Mouse (Mus musculus) erythroblast, adult 5-6 weeks (primary cell): ENCODE data around the gene Wdr91. TPM values are rescaled to one million over a fixed set of nuclear protein-coding genes. Genes with fewer than 3 reads are reported as not detected.

Experiments used
- ATAC-seq: replicated peaks from 2 replicates; pipeline ENCODE4 v1.8.0; 2016; ENCODE audit warnings: moderate number of reproducible peaks, mild to moderate bottlenecking, moderate TSS enrichment, inconsistent platforms; ENCODE audit not compliant: poor library complexity, low FRiP score, severe bottlenecking
- total RNA-seq, 2 experiments: library from RNA; stranded (forward) in 1 of 2; stranded (reverse) in 1 of 2; fragments of 150-400 nt in 1 of 2; fragments of 200-764, 138-1000 nt in 1 of 2; gene quantifications; 2 replicates each; pipeline versions ENCODE4 v1.2.3 to v1.2.4; 2015 to 2017; ENCODE audit warnings: low replicate concordance in 2 of 2

Wdr91 gene
- total RNA-seq, 2 experiments from 2014 or later = 35.7 to 53.2 TPM

DNA sequence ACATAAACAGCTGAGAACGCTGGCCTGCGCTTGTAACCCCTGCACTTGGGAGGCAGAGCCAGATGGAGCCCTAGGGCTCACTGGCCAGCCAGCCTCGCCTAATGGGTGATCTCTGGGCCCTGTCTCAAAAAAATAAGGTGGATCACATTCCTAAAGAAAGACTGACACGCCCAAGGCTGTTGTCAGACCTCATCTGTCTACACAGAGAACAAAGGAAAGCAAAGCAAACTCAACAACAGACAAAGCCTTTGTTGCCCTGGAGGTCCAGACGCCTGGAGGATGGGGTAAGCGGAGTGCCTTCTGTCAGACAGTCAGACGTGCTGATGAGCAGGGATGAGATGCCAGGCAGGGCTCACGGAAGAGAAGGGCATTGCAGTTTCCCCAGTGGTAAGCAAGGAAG is 43.9 kb downstream of the Wdr91 start:
- ATAC-seq = no peak

DNA sequence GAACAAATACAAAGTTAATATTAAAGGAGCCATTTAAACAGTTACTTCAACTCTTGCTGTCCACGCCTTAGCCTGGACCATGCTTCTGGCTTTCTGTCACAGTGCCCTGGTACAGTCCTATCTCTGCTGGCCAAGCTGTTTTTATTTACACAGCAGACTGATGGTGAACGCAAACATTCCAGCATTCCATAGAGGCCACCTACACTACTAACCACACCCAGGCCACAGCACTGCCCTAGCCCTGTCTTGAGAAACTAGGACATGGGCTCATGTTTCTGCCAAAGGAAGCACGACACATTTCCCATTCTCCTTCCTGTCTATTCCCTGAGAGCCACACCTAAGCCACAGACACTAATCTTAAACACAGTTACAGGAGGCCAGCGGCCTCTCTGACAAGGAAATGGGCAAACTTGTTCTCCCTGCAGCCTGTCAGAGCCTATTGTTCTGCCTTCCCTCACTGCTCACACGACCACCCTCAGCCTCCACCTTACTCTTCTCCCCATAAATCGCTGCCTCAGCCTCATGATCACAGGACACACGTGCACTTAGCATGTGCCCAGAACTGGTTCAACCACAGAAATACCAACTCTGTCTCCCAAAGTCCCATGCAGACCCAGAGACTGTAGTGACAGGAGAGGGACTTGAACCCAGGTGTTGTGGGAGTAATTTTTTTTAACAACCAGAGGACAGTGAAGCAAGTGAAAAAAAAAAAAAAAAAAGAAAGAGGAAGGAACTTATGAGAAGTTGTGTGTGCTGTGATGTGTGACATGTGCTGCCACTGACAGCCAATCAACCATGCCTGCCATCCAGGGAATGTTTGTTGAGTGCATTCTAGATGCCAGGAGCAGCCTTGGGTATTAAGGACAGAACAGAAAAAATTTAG is 44.7 kb downstream of the Wdr91 start:
- ATAC-seq = no peak

DNA sequence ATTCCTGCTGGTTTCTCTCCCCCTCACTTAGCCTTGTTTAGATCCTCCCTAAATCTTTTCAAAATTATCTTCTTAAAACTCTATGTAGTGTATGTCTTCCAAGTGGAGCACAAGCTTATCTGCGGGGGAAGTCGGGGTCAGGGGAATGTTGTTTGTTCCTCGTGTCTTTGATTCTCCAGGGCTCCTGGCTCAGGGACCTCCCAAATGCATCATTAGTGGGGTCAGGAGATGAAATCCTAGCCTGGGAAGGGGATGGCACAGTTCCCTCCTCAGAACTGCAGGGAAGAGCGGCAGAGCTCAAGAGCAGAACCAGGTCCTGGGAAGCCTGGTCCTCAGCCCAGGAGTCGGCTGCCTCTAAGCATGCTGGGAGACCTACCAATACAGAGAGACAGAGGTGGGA is 45.5 kb downstream of the Wdr91 start:
- ATAC-seq = no peak

DNA sequence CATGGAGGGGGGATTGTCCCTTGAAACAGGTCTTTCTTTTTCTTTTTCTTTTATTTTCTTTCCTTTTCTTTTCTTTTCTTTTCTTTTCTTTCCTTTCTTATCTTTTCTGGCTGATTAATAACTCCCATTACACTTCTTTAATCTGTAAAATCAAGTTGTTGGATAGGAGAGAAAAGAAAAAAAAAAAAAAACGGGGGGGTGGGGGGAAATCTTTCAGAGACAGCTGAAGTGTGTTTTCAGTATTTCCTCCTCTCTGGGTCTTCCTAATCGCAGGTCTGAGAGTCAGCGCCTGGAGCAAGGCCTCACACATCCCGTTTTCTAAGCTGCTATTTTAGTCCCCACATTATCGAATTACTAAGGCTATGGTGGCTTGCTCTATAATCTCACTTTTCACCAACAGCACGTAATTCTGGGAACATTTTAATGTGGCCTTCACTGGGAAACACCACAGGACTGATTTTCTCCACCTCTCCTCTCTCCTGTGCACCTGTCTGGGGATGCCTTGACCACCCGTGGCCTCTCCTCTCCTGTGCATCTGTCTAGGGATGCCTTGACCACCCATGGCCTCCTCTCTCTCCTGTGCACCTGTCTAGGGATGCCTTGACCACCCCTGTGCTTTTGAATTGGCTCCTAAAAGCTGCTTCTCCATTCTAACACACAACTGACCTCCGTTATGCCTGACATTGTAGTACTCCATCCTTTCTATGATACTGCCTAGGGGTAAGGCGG is 46.7 kb downstream of the Wdr91 start:
- ATAC-seq = no peak

DNA sequence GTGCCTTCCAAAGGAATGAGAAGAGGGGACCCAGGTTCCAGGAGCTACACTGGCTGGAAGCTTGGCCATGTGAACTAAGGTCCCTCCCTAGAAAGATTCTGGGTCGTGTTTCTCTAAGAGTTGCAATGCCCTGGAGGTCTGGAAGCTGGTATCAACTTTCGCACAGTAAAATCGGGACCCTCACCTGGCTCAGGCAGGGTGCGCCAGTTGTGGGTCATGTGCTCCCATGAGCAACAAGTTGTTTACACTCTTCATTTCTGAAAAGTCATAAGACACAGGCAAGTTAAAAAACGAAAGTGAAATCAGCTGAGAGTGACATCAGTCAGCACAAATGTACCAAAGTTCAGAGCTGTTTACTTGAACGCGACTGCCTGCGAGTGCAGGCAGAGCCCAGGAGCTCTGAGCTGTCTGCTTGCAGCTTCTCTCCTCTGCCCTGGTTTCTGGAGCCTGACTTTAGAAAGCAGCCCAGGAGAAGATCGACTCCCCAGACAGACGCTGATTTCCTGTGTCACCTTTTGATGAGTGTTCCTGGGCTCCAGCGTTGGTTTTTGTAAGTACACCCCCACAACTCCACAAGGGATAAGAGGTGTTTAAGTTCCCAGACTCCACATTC is 47.8 kb downstream of the Wdr91 start, which contains the start of gene Tmem140:
Gene Tmem140, plus strand, starts transcription at position 356 of the 613 bp plus-strand sequence.
- peak; percentile 82 for ATAC-seq

DNA sequence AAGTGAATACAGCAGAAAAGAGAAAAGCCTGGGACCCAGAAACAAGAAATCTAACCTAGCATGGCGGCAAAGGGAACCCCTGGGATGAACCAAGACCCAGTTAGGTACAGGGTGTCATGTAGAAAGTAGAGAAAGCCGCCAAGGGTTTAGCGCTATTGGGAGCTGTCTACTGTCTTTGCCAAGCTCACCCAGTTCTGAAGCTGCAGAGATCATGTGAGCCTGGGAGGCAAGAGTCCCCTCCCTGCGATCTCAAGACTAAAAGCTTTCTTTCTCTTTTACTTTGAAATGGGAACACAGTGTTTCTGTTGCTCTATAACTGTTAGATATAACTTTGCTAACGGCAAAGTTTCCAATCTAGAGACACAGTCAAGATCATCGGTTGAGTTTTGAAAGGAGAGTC is 48.3 kb downstream of the Wdr91 start:
- ATAC-seq = peak; percentile 69

DNA sequence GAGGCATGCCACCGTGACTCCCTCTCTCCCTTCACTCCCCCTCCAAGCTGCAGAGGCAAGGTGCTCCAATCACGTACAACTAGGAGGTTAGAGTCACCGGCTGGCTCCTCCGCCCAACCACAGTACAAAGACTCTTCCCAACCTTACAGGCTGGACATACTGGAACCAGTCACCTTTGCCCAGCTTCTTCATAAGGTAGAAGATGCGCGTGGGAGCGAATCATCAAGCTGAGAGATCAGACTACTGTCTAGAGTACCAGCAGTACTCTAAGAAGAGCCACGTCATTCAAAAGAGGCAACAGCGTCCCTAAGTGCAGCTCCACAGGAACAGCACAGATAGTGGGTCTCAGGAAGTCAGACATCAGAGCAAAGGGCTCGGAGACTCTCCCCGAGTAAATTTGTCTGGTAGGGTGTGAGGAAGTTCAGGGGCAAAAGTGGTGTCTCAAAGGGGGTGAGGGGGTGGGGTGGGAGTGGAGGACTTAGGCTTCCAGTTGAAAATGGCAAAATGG is 49.1 kb downstream of the Wdr91 start:
- peak; percentile 65 for ATAC-seq

DNA sequence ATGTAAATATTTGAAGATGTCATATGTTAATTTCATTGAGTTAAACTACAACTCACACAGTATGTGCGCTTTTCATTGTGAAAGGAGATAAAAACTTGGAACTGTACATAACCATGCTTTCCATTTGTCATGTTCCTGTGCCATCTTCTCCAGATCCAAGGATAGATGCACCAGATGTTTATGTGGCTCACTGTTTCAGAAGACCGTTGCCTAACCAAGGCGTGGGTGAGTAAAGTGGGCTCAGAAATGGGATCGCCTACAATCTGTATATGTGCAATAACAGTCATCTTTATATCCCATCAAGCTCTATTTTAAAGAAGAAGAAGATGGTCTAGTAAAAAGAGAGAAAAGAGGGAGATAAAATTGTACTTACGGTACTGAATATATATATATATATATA is 78.3 kb downstream of the Wdr91 start:
- ATAC-seq = no peak

Other genes with a start within 250 kb of the Wdr91 start
- 1.2 and 4.4 TPM in 2 replicates for gene Agbl3, start 130.4 kb downstream of the Wdr91 start, total RNA-seq (2015; ENCODE audit: low replicate concordance)
- 2.0 and 4.6 TPM in 2 replicates for gene Agbl3, start 130.4 kb downstream of the Wdr91 start, total RNA-seq (2017; ENCODE audit: low replicate concordance)
- gene Tmem140, start 47.7 kb downstream of the Wdr91 start, total RNA-seq (2015; ENCODE audit: low replicate concordance) = 45.5 and 64.6 TPM in 2 replicates
- gene Tmem140, start 47.7 kb downstream of the Wdr91 start, total RNA-seq (2017; ENCODE audit: low replicate concordance) = 56.7 and 80.9 TPM in 2 replicates
- 4.0 and 8.1 TPM in 2 replicates for gene Cyren, start 32.8 kb downstream of the Wdr91 start, total RNA-seq (2015; ENCODE audit: low replicate concordance)
- 5.8 and 9.8 TPM in 2 replicates for gene Cyren, start 32.8 kb downstream of the Wdr91 start, total RNA-seq (2017; ENCODE audit: low replicate concordance)
- not detected in 2 replicates for gene Stra8, start 9.3 kb upstream of the Wdr91 start, total RNA-seq (2015; ENCODE audit: low replicate concordance)
- gene Stra8, start 9.3 kb upstream of the Wdr91 start, total RNA-seq (2017; ENCODE audit: low replicate concordance) = not detected in 2 replicates
- gene Slc23a4, start 77.5 kb upstream of the Wdr91 start, total RNA-seq (2015; ENCODE audit: low replicate concordance) = not detected in 2 replicates
- gene Slc23a4, start 77.5 kb upstream of the Wdr91 start, total RNA-seq (2017; ENCODE audit: low replicate concordance) = 0.26 TPM in 1 of 2 replicates, not detected in the other
- 55.8 and 71.1 TPM in 2 replicates for gene Cnot4, start 222.8 kb upstream of the Wdr91 start, total RNA-seq (2015; ENCODE audit: low replicate concordance)
- 36.7 and 42.4 TPM in 2 replicates for gene Cnot4, start 222.8 kb upstream of the Wdr91 start, total RNA-seq (2017; ENCODE audit: low replicate concordance)